Mouse (Mus musculus): ENCODE data around the gene Tmtc2.

GRCm38 (mm10) chr10:105501736-105502135 is 72.5 kb downstream of the Tmtc2 start:
- no peak for TF ChIP-seq CTCF (IDR thresholded peaks at IDR 0.05; ENCODE audit: low read depth, low read length)
- TF ChIP-seq POLR2A (IDR thresholded peaks at IDR 0.05; ENCODE audit: extremely low read depth, insufficient read depth, low read length): no peak
